Mouse (Mus musculus) kidney, embryonic 15.5 days (tissue): ENCODE results near the gene Mfsd4b3. TPM values are rescaled to one million over a fixed set of nuclear protein-coding genes. Genes with fewer than 3 reads are reported as not detected.
A peak's percentile ranks its signal among the peaks of the same experiment; 100 is the strongest.

ENCODE experiments used
- ATAC-seq: fragments of 200-750 bp; cut with Nextera tagmentation; replicated peaks from 2 replicates; pipeline ENCODE4 v1.8.0; 2017; ENCODE audit warnings: moderate TSS enrichment; ENCODE audit not compliant: low FRiP score
- H3K27ac ChIP-seq: fragments of 300-500 bp; sonication (generic); 2 replicates; pipeline ENCODE4 v1.5.1; 2015; ENCODE audit warnings: mild to moderate bottlenecking, inconsistent platforms
- H3K27me3 ChIP-seq: fragments of 300-500 bp; sonication (generic); 2 replicates; pipeline ENCODE4 v1.6.1; 2015; ENCODE audit warnings: inconsistent platforms
- H3K36me3 ChIP-seq: fragments of 300-500 bp; sonication (generic); 2 replicates; pipeline ENCODE4 v1.6.1; 2015; ENCODE audit warnings: inconsistent platforms
- H3K4me1 ChIP-seq: fragments of 300-500 bp; sonication (generic); 2 replicates; pipeline ENCODE4 v1.6.1; 2015; ENCODE audit warnings: inconsistent platforms
- H3K4me2 ChIP-seq: fragments of 300-500 bp; sonication (generic); 2 replicates; pipeline ENCODE4 v1.6.1; 2015; ENCODE audit warnings: moderate library complexity, mild to moderate bottlenecking, inconsistent platforms
- H3K4me3 ChIP-seq: fragments of 300-500 bp; sonication (generic); replicated peaks from 2 replicates; pipeline ENCODE4 v1.5.1; 2015; ENCODE audit warnings: mild to moderate bottlenecking, inconsistent platforms
- H3K9ac ChIP-seq: fragments of 300-500 bp; sonication (generic); 2 replicates; pipeline ENCODE4 v1.6.1; 2015; ENCODE audit warnings: mild to moderate bottlenecking, inconsistent platforms
- H3K9me3 ChIP-seq: fragments of 300-500 bp; sonication (generic); replicated peaks from 2 replicates; pipeline ENCODE4 v1.6.1; 2016; ENCODE audit warnings: inconsistent platforms
- WGBS: fragments of 180-500 bp; shearing (Covaris S2); methylation state at CpG from one replicate; pipeline ENCODE4 v1.1.7; 2015; ENCODE audit warnings: mixed read lengths; 5-methylcytosine and 5-hydroxymethylcytosine counted together
- polyA plus RNA-seq: library from polyadenylated mRNA; unstranded; fragments of >200 nt; fragmentation: Nextera tagmentation; extraction: Ambion mirVana; gene quantifications from 2 replicates; pipeline ENCODE4 v1.2.1, GENCODE M21; 2015

Mfsd4b3 gene
- polyA plus RNA-seq, 1 experiment from 2014 or later = 1.9 TPM

GRCm38 (mm10) chr10:39908768-39909441 is 51.0 kb downstream of the Mfsd4b3 start:
- no peak overlapping the region for H3K4me2 ChIP-seq

GRCm38 (mm10) chr10:39906799-39907658 is 52.9 kb downstream of the Mfsd4b3 start:
- 50% methylated on average over 10 of the region's 10 CpGs for WGBS
- Histone ChIP-seq H3K4me1 (peaks cover 5% of the 10 kb centered on the region; the same call in 1 of the 2 replicates), H3K4me3 (no peak overlapping the region), H3K36me3 (no peaks in the 10 kb centered on the region), H3K9me3 (no peaks in the 10 kb centered on the region), H3K27me3 (no peaks in the 10 kb centered on the region), H3K27ac (peak overlapping the region; percentile 59; the same call in 1 of the 2 replicates), H3K9ac (no peak overlapping the region), H3K4me2 (no peak overlapping the region)
- ATAC-seq = peak; percentile 75

More at GRCm38 (mm10) chr10:39908768-39909441, 51.0 kb downstream of the Mfsd4b3 start:
- H3K36me3 ChIP-seq = no peaks in the 10 kb centered on the region
- no peaks in the 10 kb centered on the region for H3K27me3 ChIP-seq
- no peak overlapping the region for H3K27ac ChIP-seq
- peaks cover 5% of the 10 kb centered on the region; the same call in 1 of the 2 replicates for H3K4me1 ChIP-seq
- ATAC-seq = no peak
- H3K4me3 ChIP-seq = no peak overlapping the region
- H3K9ac ChIP-seq = no peak overlapping the region
- WGBS = 73% methylated on average over 13 of the region's 13 CpGs
- no peaks in the 10 kb centered on the region for H3K9me3 ChIP-seq

- H3K9me3 ChIP-seq = no peaks in the 10 kb centered on the region
- no peak overlapping the region for H3K4me3 ChIP-seq
- WGBS = 72% methylated on average over 3 of the region's 3 CpGs
- H3K27me3 ChIP-seq = no peaks in the 10 kb centered on the region
- peaks cover 10% of the 10 kb centered on the region; the same call in 1 of the 2 replicates for H3K4me1 ChIP-seq
- no peak overlapping the region for H3K27ac ChIP-seq
- no peak for ATAC-seq
- no peak overlapping the region for H3K9ac ChIP-seq
- H3K36me3 ChIP-seq = no peaks in the 10 kb centered on the region
- H3K4me2 ChIP-seq = no peak overlapping the region
Measured at GRCm38 (mm10) chr10:39904191-39904590, 55.8 kb downstream of the Mfsd4b3 start.

- Histone ChIP-seq H3K27me3 (no peaks in the 10 kb centered on the region), H3K27ac (peak within 1 kb of the TSS; percentile 92), H3K9ac (peak within 1 kb of the TSS; percentile 73), H3K4me1 (peaks cover 12% of the 10 kb centered on the region), H3K36me3 (no peaks in the 10 kb centered on the region), H3K4me3 (peak within 1 kb of the TSS; percentile 75), H3K4me2 (peak within 1 kb of the TSS; percentile 74), H3K9me3 (no peaks in the 10 kb centered on the region)
- WGBS = 1% methylated on average over 41 of the region's 41 CpGs
- ATAC-seq = peak; percentile 99
Measured at GRCm38 (mm10) chr10:39898874-39899371, 61.0 kb downstream of the Mfsd4b3 start, which contains the start of gene Mfsd4b4. Gene Mfsd4b4, minus strand, starts transcription at chr10:39899238.

Other genes with a start within 250 kb of the Mfsd4b3 start
- gene Rev3l, start 228.0 kb downstream of the Mfsd4b3 start, polyA plus RNA-seq = 14.8 and 15.5 TPM in 2 replicates
- gene Mfsd4b4, start 60.9 kb downstream of the Mfsd4b3 start, polyA plus RNA-seq = 5.6 and 5.7 TPM in 2 replicates
- not detected in 2 replicates for gene Mfsd4b2, start 33.2 kb downstream of the Mfsd4b3 start, polyA plus RNA-seq
- gene Mfsd4b5, start 26.5 kb upstream of the Mfsd4b3 start, polyA plus RNA-seq = 3.3 and 4.1 TPM in 2 replicates
- 5.1 and 5.8 TPM in 2 replicates for gene Mfsd4b1, start 65.1 kb upstream of the Mfsd4b3 start, polyA plus RNA-seq
- gene Slc16a10, start 182.1 kb upstream of the Mfsd4b3 start, polyA plus RNA-seq = 12.5 and 12.7 TPM in 2 replicates